In the genomic region with DNA sequence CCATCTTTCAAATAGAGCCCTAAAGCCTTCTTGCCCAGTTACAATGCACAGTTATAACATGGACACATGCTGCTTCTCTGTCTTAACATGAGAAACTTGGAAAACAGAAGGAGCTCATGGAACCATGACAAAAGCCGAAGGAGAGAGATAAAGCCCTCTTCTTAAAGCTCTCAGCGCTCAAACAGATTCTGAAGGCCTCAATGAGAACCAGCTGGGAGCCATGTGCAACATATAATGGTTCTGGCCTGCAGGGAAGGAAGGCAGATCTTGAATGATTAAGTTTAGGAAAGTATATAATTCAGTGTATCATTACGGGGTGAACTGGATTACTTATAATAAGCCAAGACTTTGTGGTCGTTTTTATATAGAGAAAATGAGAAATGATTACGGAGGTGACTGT, we compare ENCODE assay signal across 23 mouse cellular contexts.
"Had no signal": no experiment of that assay in that cellular context is flagged by ENCODE, and none has a peak within 500 bp of the region (broad histone marks: within the 10 kb centered on the region; RNA-seq: fewer than 3 reads in every experiment).

No protein-coding gene starts in this region.

- DNase-seq: cerebellum, adult 8-10 months; cerebellum, adult 9-10 months; cerebellum, adult 9-11 months; embryo, embryonic 11 days; forebrain, postnatal 0 days; gastrocnemius, adult 2 months; gastrocnemius, postnatal 10 days; gastrocnemius, postnatal 14 days; gastrocnemius, postnatal 25 days; gastrocnemius, postnatal 36 days; heart, adult 11 months; heart, adult 18-20 months; heart, adult 2 months had no signal

- H3K36me3 ChIP-seq: embryonic facial prominence, embryonic 12.5 days; embryonic facial prominence, embryonic 13.5 days; embryonic facial prominence, embryonic 15.5 days; forebrain, embryonic 10.5 days; forebrain, embryonic 12.5 days; forebrain, embryonic 15.5 days had no signal

- H3K27me3 ChIP-seq: embryonic facial prominence, embryonic 12.5 days; embryonic facial prominence, embryonic 15.5 days; forebrain, embryonic 12.5 days; forebrain, embryonic 13.5 days; forebrain, embryonic 15.5 days had no signal

- H3K4me3 ChIP-seq: embryonic facial prominence, embryonic 12.5 days; embryonic facial prominence, embryonic 13.5 days; embryonic facial prominence, embryonic 15.5 days; erythroblast, embryonic 14.5 days; forebrain, embryonic 10.5 days; forebrain, embryonic 12.5 days; forebrain, embryonic 13.5 days; forebrain, embryonic 15.5 days; gastrocnemius, adult 2 months; heart, adult 2 months had no signal

- H3K27ac ChIP-seq: embryonic facial prominence, embryonic 12.5 days; embryonic facial prominence, embryonic 13.5 days; embryonic facial prominence, embryonic 15.5 days; forebrain, embryonic 10.5 days; forebrain, embryonic 12.5 days; forebrain, embryonic 13.5 days; forebrain, embryonic 15.5 days; gastrocnemius, adult 2 months; heart, adult 2 months had no signal

- H3K9me3 ChIP-seq: embryonic facial prominence, embryonic 12.5 days; embryonic facial prominence, embryonic 13.5 days; embryonic facial prominence, embryonic 15.5 days; forebrain, embryonic 10.5 days; forebrain, embryonic 12.5 days; forebrain, embryonic 13.5 days; forebrain, embryonic 15.5 days had no signal

- H3K9ac ChIP-seq: embryonic facial prominence, embryonic 12.5 days; embryonic facial prominence, embryonic 13.5 days; embryonic facial prominence, embryonic 15.5 days; forebrain, embryonic 12.5 days; forebrain, embryonic 13.5 days; forebrain, embryonic 15.5 days; forebrain, postnatal 0 days had no signal

- H3K4me2 ChIP-seq: embryonic facial prominence, embryonic 12.5 days; embryonic facial prominence, embryonic 13.5 days; embryonic facial prominence, embryonic 15.5 days; forebrain, embryonic 12.5 days; forebrain, embryonic 13.5 days; forebrain, embryonic 15.5 days had no signal

- ATAC-seq: forebrain, embryonic 13.5 days; forebrain, embryonic 14.5 days; forebrain, embryonic 15.5 days; forebrain, embryonic 16.5 days; forebrain, postnatal 0 days had no signal

- H3K4me1 ChIP-seq: embryonic facial prominence, embryonic 12.5 days; embryonic facial prominence, embryonic 15.5 days; forebrain, embryonic 10.5 days; forebrain, embryonic 12.5 days; forebrain, embryonic 13.5 days; forebrain, embryonic 15.5 days had no signal
